Mouse (Mus musculus) erythroblast, embryonic 14.5 days (primary cell): ENCODE measurements around the gene Scn8a. TPM values are rescaled to one million over a fixed set of nuclear protein-coding genes. Genes with fewer than 3 reads are reported as not detected.

ENCODE experiments used
- H3K27me3 ChIP-seq: 2 replicates; pipeline ENCODE4 v1.6.1; 2012; ENCODE audit warnings: inconsistent platforms; ENCODE audit not compliant: control insufficient read depth
- H3K36me3 ChIP-seq: 2 replicates; pipeline ENCODE4 v1.6.1; 2012; ENCODE audit warnings: mild to moderate bottlenecking, inconsistent platforms; ENCODE audit not compliant: control insufficient read depth
- H3K4me1 ChIP-seq: 2 replicates; pipeline ENCODE4 v1.6.1; 2012; ENCODE audit warnings: inconsistent platforms; ENCODE audit not compliant: control insufficient read depth
- H3K4me3 ChIP-seq: replicated peaks from 2 replicates; pipeline ENCODE3; 2012; ENCODE audit warnings: moderate library complexity, mild to moderate bottlenecking, inconsistent platforms
- H3K9me3 ChIP-seq: 2 replicates; pipeline ENCODE4 v1.6.1; 2012; ENCODE audit warnings: low read length, inconsistent platforms, mixed read lengths; ENCODE audit not compliant: control insufficient read depth
- GATA1 ChIP-seq: IDR thresholded peaks from 2 replicates; pipeline ENCODE4 v1.6.1; 2012; ENCODE audit warnings: low read length, inconsistent platforms, mixed read lengths
- TAL1 ChIP-seq: IDR thresholded peaks from 3 replicates; pipeline ENCODE4 v1.6.1; 2012; ENCODE audit warnings: low read length, inconsistent platforms, mixed read lengths
- polyA plus RNA-seq: library from polyadenylated mRNA; stranded (reverse); fragments of >175 nt; gene quantifications from 2 replicates; pipeline ENCODE4 v1.2.3, GENCODE M21; 2012

Scn8a gene
- polyA plus RNA-seq, 1 experiment: not detected

- H3K36me3 ChIP-seq: no peaks in the 10 kb centered on the region
- H3K9me3 ChIP-seq: no peaks in the 10 kb centered on the region
- TF ChIP-seq TAL1: no peak
- no peak for TF ChIP-seq GATA1
- H3K4me1 ChIP-seq: no peaks in the 10 kb centered on the region
- H3K27me3 ChIP-seq: peaks cover 14% of the 10 kb centered on the region
- no peak overlapping the region for H3K4me3 ChIP-seq
These were observed 225.7 kb downstream of the Scn8a start for GRCm38 (mm10) chr15:101095392-101095791.

Other genes with a start within 250 kb of the Scn8a start
- gene Smagp, start 232.9 kb upstream of the Scn8a start, polyA plus RNA-seq: 0.27 and 0.44 TPM in 2 replicates
- gene Bin2, start 200.3 kb upstream of the Scn8a start, polyA plus RNA-seq: 1.6 and 2.2 TPM in 2 replicates
- 0.08 and 0.41 TPM in 2 replicates for gene Cela1, start 181.9 kb upstream of the Scn8a start, polyA plus RNA-seq
- gene Galnt6, start 140.5 kb upstream of the Scn8a start, polyA plus RNA-seq: 0.04 and 0.06 TPM in 2 replicates
- 0.09 TPM in 1 of 2 replicates, not detected in the other for gene Slc4a8, start 108.1 kb upstream of the Scn8a start, polyA plus RNA-seq
- gene Gm47841, start 177.5 kb downstream of the Scn8a start, polyA plus RNA-seq: not detected in 2 replicates
- not detected in 2 replicates for gene Fignl2, start 208.7 kb downstream of the Scn8a start, polyA plus RNA-seq
- gene Ankrd33, start 245.9 kb downstream of the Scn8a start, polyA plus RNA-seq: not detected in 2 replicates